Mouse (Mus musculus) limb, embryonic 12.5 days (tissue): Measurements from ENCODE around the gene Trim2. TPM values are rescaled to one million over a fixed set of nuclear protein-coding genes. Genes with fewer than 3 reads are reported as not detected.
A peak's percentile ranks its signal among the peaks of the same experiment; 100 is the strongest.

Experiments
- ATAC-seq: fragments of 200-750 bp; cut with Nextera tagmentation; 2 replicates; pipeline ENCODE4 v1.8.0; 2017; ENCODE audit warnings: low read depth, moderate TSS enrichment; ENCODE audit not compliant: insufficient number of reproducible peaks, insufficient read depth, low FRiP score, low TSS enrichment
- H3K27ac ChIP-seq: fragments of 300-500 bp; sonication (generic); 2 replicates; pipeline ENCODE4 v1.5.1; 2016; ENCODE audit warnings: mild to moderate bottlenecking, moderate library complexity
- H3K27me3 ChIP-seq: fragments of 300-500 bp; sonication (generic); 2 replicates; pipeline ENCODE4 v1.6.1; 2016; ENCODE audit warnings: mild to moderate bottlenecking, moderate library complexity
- H3K36me3 ChIP-seq: fragments of 300-500 bp; sonication (generic); 2 replicates; pipeline ENCODE4 v1.6.1; 2016; ENCODE audit warnings: mild to moderate bottlenecking, moderate library complexity
- H3K4me1 ChIP-seq: fragments of 300-500 bp; sonication (generic); replicated peaks from 2 replicates; pipeline ENCODE4 v1.6.1; 2016
- H3K4me2 ChIP-seq: fragments of 300-500 bp; sonication (generic); 2 replicates; pipeline ENCODE4 v1.6.1; 2016; ENCODE audit warnings: mild to moderate bottlenecking, moderate library complexity
- H3K4me3 ChIP-seq: fragments of 300-500 bp; sonication (generic); replicated peaks from 2 replicates; pipeline ENCODE4 v1.5.1; 2016; ENCODE audit warnings: mild to moderate bottlenecking
- H3K9ac ChIP-seq: fragments of 300-500 bp; sonication (generic); replicated peaks from 2 replicates; pipeline ENCODE4 v1.6.1; 2016; ENCODE audit warnings: mild to moderate bottlenecking, moderate library complexity
- H3K9me3 ChIP-seq: fragments of 300-500 bp; sonication (generic); 2 replicates; pipeline ENCODE4 v1.6.1; 2016; ENCODE audit warnings: mild to moderate bottlenecking, moderate library complexity
- WGBS: fragments of 180-500 bp; shearing (Covaris S2); methylation state at CpG from one replicate; pipeline ENCODE4 v1.1.7; 2016; 5-methylcytosine and 5-hydroxymethylcytosine counted together
- polyA plus RNA-seq: library from polyadenylated mRNA; unstranded; fragments of >200 nt; fragmentation: Nextera tagmentation; extraction: Ambion mirVana; gene quantifications from 2 replicates; pipeline ENCODE4 v1.2.1, GENCODE M21; 2016

The Trim2 gene
- polyA plus RNA-seq, 1 experiment from 2014 or later: 18.5 TPM

- no peak overlapping the region for H3K4me3 ChIP-seq
- WGBS: 89% methylated on average over 4 of the region's 4 CpGs
- no peak overlapping the region for H3K9ac ChIP-seq
- ATAC-seq: no peak
- peaks cover 29% of the 10 kb centered on the region for H3K4me1 ChIP-seq
- H3K36me3 ChIP-seq: no peaks in the 10 kb centered on the region
- no peak overlapping the region for H3K4me2 ChIP-seq
- no peaks in the 10 kb centered on the region for H3K9me3 ChIP-seq
- H3K27me3 ChIP-seq: no peaks in the 10 kb centered on the region
- no peak overlapping the region for H3K27ac ChIP-seq
Measured at GRCm38 (mm10) chr3:84157559-84158350, 148.9 kb downstream of the Trim2 start.

- Histone ChIP-seq H3K4me1 (peaks cover 29% of the 10 kb centered on the region), H3K36me3 (no peaks in the 10 kb centered on the region), H3K4me2 (no peak overlapping the region), H3K9me3 (no peaks in the 10 kb centered on the region), H3K27ac (no peak overlapping the region), H3K4me3 (no peak overlapping the region), H3K27me3 (no peaks in the 10 kb centered on the region), H3K9ac (no peak overlapping the region)
- no peak for ATAC-seq
- WGBS: 23% methylated on average over 4 of the region's 4 CpGs
Measured at GRCm38 (mm10) chr3:84157011-84157410, 149.7 kb downstream of the Trim2 start.

GRCm38 (mm10) chr3:84156105-84156504 lies 150.6 kb downstream of the Trim2 start:
- H3K36me3 ChIP-seq: no peaks in the 10 kb centered on the region
- no peaks in the 10 kb centered on the region for H3K9me3 ChIP-seq
- WGBS: 33% methylated on average over 6 of the region's 6 CpGs
- H3K27me3 ChIP-seq: no peaks in the 10 kb centered on the region
- no peak overlapping the region for H3K27ac ChIP-seq
- H3K4me2 ChIP-seq: peak overlapping the region; percentile 88
- H3K4me3 ChIP-seq: peak overlapping the region; percentile 55; the same call in 1 of the 2 replicates
- ATAC-seq: no peak
- no peak overlapping the region for H3K9ac ChIP-seq
- H3K4me1 ChIP-seq: peaks cover 29% of the 10 kb centered on the region

- Histone ChIP-seq H3K27me3 (no peaks in the 10 kb centered on the region), H3K36me3 (no peaks in the 10 kb centered on the region), H3K4me1 (peaks cover 29% of the 10 kb centered on the region), H3K4me2 (peak within 1 kb of the TSS; percentile 88), H3K9me3 (no peaks in the 10 kb centered on the region), H3K9ac (peak within 1 kb of the TSS; percentile 69), H3K27ac (peak within 1 kb of the TSS; percentile 82), H3K4me3 (peak within 1 kb of the TSS; percentile 55)
- peak; percentile 99 for ATAC-seq
- 0% methylated on average over 29 of the region's 29 CpGs for WGBS
Measured at GRCm38 (mm10) chr3:84155558-84156006, 151.1 kb downstream of the Trim2 start, which contains the start of gene Mnd1. TSS of gene Mnd1 (minus strand) at chr3:84155786.

GRCm38 (mm10) chr3:84155146-84155545 lies 151.5 kb downstream of the Trim2 start:
- Histone ChIP-seq H3K9ac (peak overlapping the region; percentile 69), H3K36me3 (no peaks in the 10 kb centered on the region), H3K9me3 (no peaks in the 10 kb centered on the region), H3K4me2 (peak overlapping the region; percentile 88), H3K4me1 (peaks cover 29% of the 10 kb centered on the region), H3K27me3 (no peaks in the 10 kb centered on the region), H3K27ac (peak overlapping the region; percentile 82), H3K4me3 (peak overlapping the region; percentile 55)
- 0% methylated on average over 26 of the region's 27 CpGs for WGBS
- ATAC-seq: peak; percentile 39; the same call in 1 of the 2 replicates

GRCm38 (mm10) chr3:84154721-84155141 lies 151.9 kb downstream of the Trim2 start:
- ATAC-seq: no peak
- Histone ChIP-seq H3K4me1 (peaks cover 29% of the 10 kb centered on the region), H3K4me2 (peak overlapping the region; percentile 88), H3K9me3 (no peaks in the 10 kb centered on the region), H3K9ac (peak overlapping the region; percentile 69; the same call in 1 of the 2 replicates), H3K27ac (no peak overlapping the region), H3K4me3 (peak overlapping the region; percentile 55), H3K36me3 (no peaks in the 10 kb centered on the region), H3K27me3 (no peaks in the 10 kb centered on the region)
- 2% methylated on average over 12 of the region's 12 CpGs for WGBS

- Histone ChIP-seq H3K27me3 (no peaks in the 10 kb centered on the region), H3K9ac (no peak overlapping the region), H3K36me3 (no peaks in the 10 kb centered on the region), H3K4me3 (no peak overlapping the region), H3K4me2 (no peak overlapping the region), H3K27ac (no peak overlapping the region), H3K4me1 (peaks cover 13% of the 10 kb centered on the region; the same call in 1 of the 2 replicates), H3K9me3 (no peaks in the 10 kb centered on the region)
- WGBS: 95% methylated on average over 3 of the region's 3 CpGs
- ATAC-seq: no peak
Measured at GRCm38 (mm10) chr3:84149831-84150230, 156.8 kb downstream of the Trim2 start.

GRCm38 (mm10) chr3:84140947-84141346 lies 165.7 kb downstream of the Trim2 start:
- no peaks in the 10 kb centered on the region for H3K36me3 ChIP-seq
- H3K4me3 ChIP-seq: no peak overlapping the region
- no peaks in the 10 kb centered on the region for H3K9me3 ChIP-seq
- no peak overlapping the region for H3K9ac ChIP-seq
- H3K27me3 ChIP-seq: no peaks in the 10 kb centered on the region
- H3K4me1 ChIP-seq: peaks cover 26% of the 10 kb centered on the region
- H3K27ac ChIP-seq: peak overlapping the region; percentile 62
- 14% methylated on average over 7 of the region's 7 CpGs for WGBS
- no peak overlapping the region for H3K4me2 ChIP-seq
- peak; percentile 66; the same call in 1 of the 2 replicates for ATAC-seq

- WGBS: 75% methylated on average over 7 of the region's 7 CpGs
- ATAC-seq: no peak
- Histone ChIP-seq H3K4me1 (peaks cover 51% of the 10 kb centered on the region), H3K9me3 (no peaks in the 10 kb centered on the region), H3K4me2 (no peak overlapping the region), H3K27me3 (no peaks in the 10 kb centered on the region), H3K4me3 (no peak overlapping the region), H3K36me3 (no peaks in the 10 kb centered on the region), H3K27ac (no peak overlapping the region), H3K9ac (no peak overlapping the region)
Measured at GRCm38 (mm10) chr3:84136509-84136908, 170.2 kb downstream of the Trim2 start.

- Histone ChIP-seq H3K27ac (0 out of 2 replicates have a peak overlapping the region, but pooled peaks have one; percentile 17), H3K4me1 (peaks cover 52% of the 10 kb centered on the region), H3K4me3 (no peak overlapping the region), H3K4me2 (no peak overlapping the region), H3K27me3 (no peaks in the 10 kb centered on the region), H3K9ac (no peak overlapping the region), H3K9me3 (no peaks in the 10 kb centered on the region), H3K36me3 (no peaks in the 10 kb centered on the region)
- ATAC-seq: no peak
- WGBS: 58% methylated on average over 6 of the region's 6 CpGs
Measured at GRCm38 (mm10) chr3:84135933-84136332, 170.7 kb downstream of the Trim2 start.

GRCm38 (mm10) chr3:84135387-84135786 lies 171.3 kb downstream of the Trim2 start:
- Histone ChIP-seq H3K9me3 (no peaks in the 10 kb centered on the region), H3K27me3 (no peaks in the 10 kb centered on the region), H3K27ac (0 out of 2 replicates have a peak overlapping the region, but pooled peaks have one; percentile 17), H3K4me3 (no peak overlapping the region), H3K9ac (no peak overlapping the region), H3K36me3 (no peaks in the 10 kb centered on the region), H3K4me1 (peaks cover 51% of the 10 kb centered on the region), H3K4me2 (no peak overlapping the region)
- WGBS: 31% methylated on average over 9 of the region's 9 CpGs
- no peak for ATAC-seq
